Mouse (Mus musculus) ES-CJ7 (cell line): ENCODE data around the gene Ghr.
A peak's percentile ranks its signal among the peaks of the same experiment; 100 is the strongest.

Source experiments
- DNase-seq: peaks from one replicate; pipeline ENCODE4 v3.0.0; 2011; ENCODE audit warnings: low read depth, low spot score

Ghr gene

GRCm38 (mm10) chr15:3449564-3449963 lies 133.7 kb downstream of the Ghr start:
- DNase-seq: no peak

- DNase-seq: no peak
These were observed 137.9 kb downstream of the Ghr start for GRCm38 (mm10) chr15:3445285-3445909.

- DNase-seq: no peak
These were observed 138.8 kb downstream of the Ghr start for GRCm38 (mm10) chr15:3444448-3445020.

DNA sequence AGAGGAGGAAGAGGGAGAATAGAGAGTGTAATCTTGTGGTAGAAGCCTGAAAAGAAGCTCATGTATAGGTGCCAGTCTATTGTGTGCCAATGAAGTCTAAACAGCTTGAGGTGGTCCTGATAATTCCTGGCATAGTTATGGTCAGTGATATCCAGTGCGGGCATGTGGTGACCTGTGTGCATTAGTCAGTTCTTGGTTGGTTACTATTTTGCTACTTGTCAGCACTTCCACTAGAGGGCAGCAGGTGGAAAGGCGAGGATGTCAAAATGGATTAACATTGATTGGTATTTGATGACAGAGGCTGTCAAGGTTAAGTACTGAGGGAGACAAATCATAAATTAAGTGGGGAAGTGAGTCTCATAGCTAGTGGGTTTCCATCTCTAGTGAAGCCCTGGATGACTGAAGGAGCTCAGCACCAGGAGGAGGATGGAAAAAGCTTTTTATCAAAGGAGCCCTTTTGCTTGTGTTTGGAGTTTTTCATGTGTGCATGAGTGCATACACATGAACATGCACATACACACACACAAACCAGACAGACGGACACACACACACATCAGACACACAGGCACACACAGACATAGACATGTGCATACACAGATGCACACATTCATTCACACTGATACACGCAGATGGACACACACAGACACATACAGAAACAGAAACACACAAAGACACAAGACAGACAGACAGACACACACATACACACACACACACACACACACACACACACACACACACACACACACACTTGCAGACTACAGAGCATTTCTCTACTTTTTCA lies 141.6 kb downstream of the Ghr start:
- DNase-seq: peak; percentile 44

DNA sequence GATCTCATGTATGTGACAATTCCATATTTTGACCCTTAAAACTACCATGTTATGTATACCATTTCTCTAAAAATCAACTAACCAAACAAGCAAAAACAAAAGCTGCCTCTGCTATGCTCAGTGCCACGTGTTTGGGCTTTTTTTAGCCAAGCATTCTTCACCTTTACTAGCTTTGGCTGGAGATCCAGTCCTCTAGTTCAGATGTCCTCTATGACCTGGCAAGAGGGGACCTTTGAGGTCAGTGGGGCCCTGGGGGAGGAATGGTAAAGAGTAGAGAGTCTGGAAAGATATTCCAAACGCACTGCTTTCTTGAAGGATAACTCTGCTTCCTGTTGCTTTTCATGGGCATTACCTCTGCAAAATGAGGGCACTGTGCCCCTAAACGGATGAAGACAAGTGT lies 145.9 kb downstream of the Ghr start:
- no peak for DNase-seq

- no peak for DNase-seq
These were observed 147.7 kb downstream of the Ghr start for GRCm38 (mm10) chr15:3435637-3436036.

GRCm38 (mm10) chr15:3434461-3434860 lies 148.8 kb downstream of the Ghr start:
- no peak for DNase-seq

DNA sequence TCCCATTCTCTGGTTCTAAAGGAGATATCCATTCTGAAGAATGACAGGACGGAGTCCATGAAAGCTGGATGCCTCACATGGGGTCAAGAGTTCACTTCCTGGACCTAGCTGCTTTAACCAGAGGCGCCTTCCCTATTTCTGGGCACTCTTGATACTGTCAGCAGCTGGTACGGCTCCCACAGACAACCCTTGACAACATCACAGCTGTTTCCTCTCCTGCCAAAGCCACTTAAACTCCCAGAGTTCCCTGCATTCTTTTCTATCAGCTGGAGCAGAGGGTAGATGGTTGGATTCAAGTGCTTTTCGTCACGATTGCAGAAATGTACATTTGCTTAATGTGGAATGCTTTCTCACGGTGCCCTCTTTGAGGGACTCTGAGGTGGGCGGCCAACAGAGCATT lies 150.0 kb downstream of the Ghr start:
- no peak for DNase-seq

GRCm38 (mm10) chr15:3432823-3433222 lies 150.5 kb downstream of the Ghr start:
- no peak for DNase-seq

- DNase-seq: no peak
These were observed 153.9 kb downstream of the Ghr start for GRCm38 (mm10) chr15:3429417-3429816.

- DNase-seq: no peak
These were observed 154.3 kb downstream of the Ghr start for GRCm38 (mm10) chr15:3429001-3429400.

DNA sequence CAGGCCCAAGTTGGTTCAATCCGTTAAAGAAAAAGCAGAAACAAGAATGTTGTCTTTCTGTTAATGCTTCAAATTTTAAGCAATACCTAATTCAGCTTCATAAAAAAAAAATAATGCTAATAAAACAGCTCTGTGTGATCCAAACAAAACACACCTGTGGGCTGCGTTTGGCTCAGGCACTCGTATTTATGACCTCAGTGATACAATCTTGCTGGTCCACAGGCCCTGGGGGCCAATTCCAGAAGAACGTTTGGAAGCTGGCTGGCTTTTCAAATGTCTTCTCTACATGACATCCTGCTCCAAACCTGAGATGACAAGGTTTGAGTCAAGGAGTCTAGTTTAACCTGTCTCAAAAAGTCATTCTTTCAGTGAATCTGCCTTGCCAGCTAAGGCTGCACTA lies 156.9 kb downstream of the Ghr start:
- no peak for DNase-seq

DNA sequence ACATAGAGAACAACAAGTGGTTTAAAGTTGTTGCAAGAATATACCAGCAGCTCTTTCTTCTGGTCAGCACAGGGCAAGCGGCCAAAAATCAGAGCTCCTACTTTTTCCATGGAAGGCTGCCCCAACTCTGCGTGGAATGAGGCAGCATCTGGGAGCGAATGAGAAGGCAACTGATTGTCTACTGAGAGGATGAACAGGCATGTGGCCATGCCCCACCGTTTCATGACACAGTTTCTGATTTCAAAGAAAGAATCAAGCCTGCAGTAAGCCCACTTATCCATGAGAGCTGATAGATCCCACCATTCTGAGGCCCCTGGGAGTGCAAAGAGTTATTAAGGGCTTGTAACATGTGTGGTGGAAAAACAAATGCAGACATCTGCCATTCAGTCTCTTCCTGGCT lies 160.1 kb downstream of the Ghr start:
- no peak for DNase-seq

DNA sequence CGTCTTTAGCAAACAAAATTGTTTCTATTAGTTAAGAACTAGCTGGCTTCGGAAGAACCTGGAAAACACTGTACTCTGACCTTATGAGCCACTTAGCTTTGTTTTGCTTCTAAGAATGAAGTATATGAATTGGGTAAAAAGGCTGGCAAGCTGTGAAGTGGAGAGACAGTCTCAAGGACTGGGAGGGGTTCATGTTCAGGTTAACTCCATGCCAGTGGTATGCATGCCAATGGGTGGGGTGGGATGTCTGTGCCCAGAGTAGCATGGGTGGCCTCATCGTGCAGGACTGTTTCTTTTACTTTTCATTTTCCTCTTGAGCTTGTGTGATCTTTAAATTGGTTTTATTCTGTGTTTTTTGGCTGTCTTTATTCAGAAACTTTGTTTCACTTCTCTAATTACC lies 165.6 kb downstream of the Ghr start:
- no peak for DNase-seq

- DNase-seq: no peak
These were observed 170.2 kb downstream of the Ghr start for GRCm38 (mm10) chr15:3413103-3413502.

GRCm38 (mm10) chr15:3408478-3408877 lies 174.8 kb downstream of the Ghr start:
- DNase-seq: no peak

DNA sequence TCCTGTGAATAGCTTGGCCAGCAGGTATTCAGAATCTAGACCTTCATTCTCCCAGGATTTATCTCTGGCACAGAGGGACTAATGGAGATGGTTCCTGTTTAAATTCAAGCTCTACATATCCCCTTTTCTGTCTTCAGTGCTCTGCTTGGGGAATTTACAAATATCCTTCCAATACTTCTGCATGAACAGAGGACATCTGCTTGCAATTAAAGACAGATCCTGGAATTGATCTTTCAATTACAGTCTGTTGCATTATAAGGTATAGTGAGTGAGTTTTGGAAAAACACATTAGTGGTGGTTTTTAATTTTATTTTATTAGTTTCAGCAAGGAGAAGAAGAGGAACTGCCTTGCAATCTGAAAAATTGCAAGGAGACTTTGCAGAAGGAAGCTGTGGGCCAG lies 184.1 kb downstream of the Ghr start:
- no peak for DNase-seq

GRCm38 (mm10) chr15:3397369-3398100 lies 185.8 kb downstream of the Ghr start:
- no peak for DNase-seq

- no peak for DNase-seq
These were observed 187.1 kb downstream of the Ghr start for GRCm38 (mm10) chr15:3396149-3396548.

DNA sequence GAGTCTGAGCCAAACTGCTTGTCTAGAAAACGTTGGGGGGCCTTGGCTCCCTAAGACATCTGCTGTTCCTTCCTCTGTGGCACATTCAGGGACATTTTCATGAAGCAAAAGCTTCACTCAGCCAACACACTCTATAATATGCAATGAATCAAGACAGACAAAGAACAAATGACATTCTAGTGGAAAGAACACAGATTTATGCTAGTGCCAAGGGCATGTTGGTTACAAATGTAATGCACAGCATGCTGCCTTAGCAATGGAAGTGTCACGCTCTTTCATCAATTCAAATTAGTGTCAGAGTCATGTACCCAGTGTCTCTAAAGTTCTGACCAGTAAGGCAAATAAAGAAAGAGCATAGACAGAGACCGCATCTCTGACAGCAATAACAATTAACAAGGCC lies 187.6 kb downstream of the Ghr start:
- DNase-seq: no peak

DNA sequence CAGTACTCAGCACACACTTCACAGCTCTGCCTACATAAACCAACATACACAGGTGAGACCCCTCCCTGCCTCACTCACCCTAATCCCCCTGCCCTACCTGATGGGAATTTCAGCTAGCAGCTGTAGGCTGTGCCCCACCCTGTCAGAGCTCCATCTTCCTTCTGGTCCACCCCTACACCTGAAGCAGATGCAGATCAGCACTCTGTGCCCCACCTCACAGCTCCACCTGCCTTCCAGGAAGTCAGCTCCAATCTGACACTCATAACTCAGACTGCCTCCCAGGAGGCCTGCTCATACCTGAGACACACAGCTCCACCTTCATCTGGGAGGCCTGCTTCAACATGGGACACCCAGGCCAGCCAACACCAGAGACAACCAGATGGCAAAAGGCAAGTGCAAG lies 192.6 kb downstream of the Ghr start:
- no peak for DNase-seq

DNA sequence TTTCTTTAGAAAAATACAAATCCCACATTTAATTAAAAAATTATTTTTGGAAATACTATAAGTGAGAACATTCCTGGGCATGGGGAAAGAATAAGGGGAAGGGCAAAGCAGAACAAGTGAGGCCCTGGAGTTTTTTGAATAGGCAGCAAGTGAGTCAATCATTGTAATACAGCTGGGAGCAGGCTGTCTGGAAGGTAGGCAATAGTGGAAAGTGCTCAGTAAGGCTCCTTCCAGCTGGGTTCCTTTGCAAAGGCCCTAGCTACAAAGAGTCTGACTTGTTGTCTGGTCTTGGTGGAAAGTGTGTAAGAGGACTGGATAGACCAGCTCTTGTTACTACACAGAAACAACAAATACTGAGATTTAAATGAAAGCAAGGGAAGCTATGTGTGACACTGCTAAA lies 194.3 kb downstream of the Ghr start:
- no peak for DNase-seq
